ENCODE assay signal across 11 mouse cellular contexts in genomic region chr17:44288320-44288719, GRCm38 (mm10).
"Had no signal": no experiment of that assay in that cellular context is flagged by ENCODE, and none has a peak within 500 bp of the region (broad histone marks: within the 10 kb centered on the region; RNA-seq: fewer than 3 reads in every experiment).

No protein-coding gene starts in this region.

- DNase-seq: gastrocnemius, postnatal 14 days; gastrocnemius, postnatal 36 days; heart, adult 11 months; heart, adult 2 months; heart, postnatal 10 days; heart, postnatal 4 days; kidney, adult 8-10 months; kidney, postnatal 14 days; kidney, postnatal 36 days; liver; liver, embryonic 13.5 days had no signal
